Mouse (Mus musculus): ENCODE results near the gene Thrb.

DNA sequence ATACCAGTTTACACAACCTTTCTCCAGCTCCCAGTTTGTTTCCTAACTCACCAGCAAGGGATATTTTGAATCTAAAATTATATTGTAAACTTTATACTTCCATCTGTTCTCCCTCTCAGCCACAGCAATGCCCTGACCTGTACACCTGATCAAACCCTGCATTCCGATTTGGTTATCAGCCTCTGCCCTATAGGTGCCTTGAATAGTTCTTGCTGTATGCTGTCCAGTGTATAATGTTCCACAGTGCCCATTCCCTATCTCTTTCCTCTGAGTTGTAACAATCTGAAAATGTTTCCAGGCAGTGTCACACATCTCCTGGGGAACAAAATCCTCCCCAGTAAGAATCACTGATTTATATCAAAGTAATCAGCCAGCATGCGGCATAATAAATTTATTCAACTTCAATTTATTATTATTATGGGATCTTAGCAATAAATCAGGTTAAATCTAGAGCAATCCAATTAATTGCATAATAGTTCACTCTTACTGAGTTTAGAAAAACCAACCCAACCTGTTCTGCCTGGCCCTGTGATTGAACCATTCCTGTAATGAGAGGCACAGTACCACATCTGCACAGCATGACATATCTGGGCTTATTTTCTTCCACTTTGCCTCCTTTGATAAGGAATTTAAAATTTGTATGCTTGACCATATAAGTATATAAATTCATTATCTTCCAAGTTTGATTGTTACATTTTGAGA is 73.2 kb downstream of the Thrb start:
- TF ChIP-seq CTCF (IDR thresholded peaks at IDR 0.05; ENCODE audit: borderline replicate concordance, insufficient read depth, low read depth, low read length) (no peak), POLR2A (IDR thresholded peaks at IDR 0.05; ENCODE audit: borderline replicate concordance, insufficient read depth, low read length) (no peak)
